Mouse (Mus musculus): Measurements from ENCODE around the gene Nono. TPM values are rescaled to one million over a fixed set of nuclear protein-coding genes. Genes with fewer than 3 reads are reported as not detected.

The Nono gene
- total RNA-seq, 2 experiments from 2014 or later, result 268 to 508 TPM

- no peak for ATAC-seq (replicated peaks; ENCODE audit: poor library complexity, severe bottlenecking)
Measured at GRCm38 (mm10) chrX:101481604-101482350, 52.7 kb downstream of the Nono start.

DNA sequence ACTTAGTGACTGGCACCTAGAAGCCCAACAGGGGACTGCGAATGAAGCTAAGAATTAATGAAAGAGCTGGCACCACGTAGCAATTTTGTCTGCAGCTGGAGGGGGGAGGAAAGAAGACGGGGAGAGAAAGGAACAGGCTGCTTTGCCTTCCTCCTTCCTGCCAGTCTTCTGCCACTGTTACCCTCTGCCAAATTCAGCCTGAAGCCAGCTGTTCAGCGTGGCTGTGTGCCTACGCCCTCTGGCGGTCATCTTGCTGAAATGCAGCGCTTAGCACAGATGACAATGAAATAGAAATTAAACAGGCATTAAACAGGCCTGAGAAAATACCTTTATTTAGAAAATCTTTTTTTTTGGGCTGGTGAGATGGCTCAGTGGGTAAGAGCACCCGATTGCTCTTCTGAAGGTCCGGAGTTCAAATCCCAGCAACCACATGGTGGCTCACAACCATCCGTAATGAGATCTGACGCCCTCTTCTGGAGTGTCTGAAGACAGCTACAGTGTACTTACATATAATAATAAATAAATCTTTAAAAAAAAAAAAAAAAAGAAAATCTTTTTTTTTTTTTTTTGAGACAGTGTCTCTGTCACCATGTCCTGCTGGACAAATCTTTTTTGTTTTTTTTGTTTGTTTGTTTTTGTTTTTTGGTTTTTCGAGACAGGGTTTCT lies 57.5 kb downstream of the Nono start:
- ATAC-seq (replicated peaks; ENCODE audit: poor library complexity, severe bottlenecking), result peak; percentile 62

Other genes with a start within 250 kb of the Nono start
- 50.9 and 62.8 TPM in 2 replicates for gene Snx12, start 206.8 kb upstream of the Nono start, total RNA-seq (2014; fragmentation: Nextera tagmentation)
- 62.9 and 66.1 TPM in 2 replicates for gene Snx12, start 206.8 kb upstream of the Nono start, total RNA-seq (2017)
- gene Foxo4, start 174.8 kb upstream of the Nono start, total RNA-seq (2014; fragmentation: Nextera tagmentation), result 7.0 and 14.4 TPM in 2 replicates
- 12.8 and 16.9 TPM in 2 replicates for gene Foxo4, start 174.8 kb upstream of the Nono start, total RNA-seq (2017)
- not detected in 2 replicates for gene Gm614, start 165.3 kb upstream of the Nono start, total RNA-seq (2014; fragmentation: Nextera tagmentation)
- not detected in 2 replicates for gene Gm614, start 165.3 kb upstream of the Nono start, total RNA-seq (2017)
- 21.7 and 33.1 TPM in 2 replicates for gene Il2rg, start 161.1 kb upstream of the Nono start, total RNA-seq (2014; fragmentation: Nextera tagmentation)
- 20.2 and 23.4 TPM in 2 replicates for gene Il2rg, start 161.1 kb upstream of the Nono start, total RNA-seq (2017)
- not detected in 2 replicates for gene Gm20489, start 160.3 kb upstream of the Nono start, total RNA-seq (2014; fragmentation: Nextera tagmentation)
- gene Gm20489, start 160.3 kb upstream of the Nono start, total RNA-seq (2017), result not detected in 2 replicates
- 55.4 and 65.2 TPM in 2 replicates for gene Med12, start 155.3 kb upstream of the Nono start, total RNA-seq (2014; fragmentation: Nextera tagmentation)
- 35.2 and 40.1 TPM in 2 replicates for gene Med12, start 155.3 kb upstream of the Nono start, total RNA-seq (2017)
- gene Nlgn3, start 130.2 kb upstream of the Nono start, total RNA-seq (2014; fragmentation: Nextera tagmentation), result not detected in 2 replicates
- not detected in 2 replicates for gene Nlgn3, start 130.2 kb upstream of the Nono start, total RNA-seq (2017)
- not detected in 2 replicates for gene Gjb1, start 52.9 kb upstream of the Nono start, total RNA-seq (2014; fragmentation: Nextera tagmentation)
- gene Gjb1, start 52.9 kb upstream of the Nono start, total RNA-seq (2017), result not detected in 2 replicates
- gene Zmym3, start 8.5 kb upstream of the Nono start, total RNA-seq (2014; fragmentation: Nextera tagmentation), result 48.8 and 50.6 TPM in 2 replicates
- gene Zmym3, start 8.5 kb upstream of the Nono start, total RNA-seq (2017), result 33.7 and 52.5 TPM in 2 replicates
- gene Itgb1bp2, start 19.8 kb downstream of the Nono start, total RNA-seq (2014; fragmentation: Nextera tagmentation), result 2.9 TPM in 1 of 2 replicates, not detected in the other
- gene Itgb1bp2, start 19.8 kb downstream of the Nono start, total RNA-seq (2017), result 4.0 TPM in 1 of 2 replicates, not detected in the other
- gene Taf1, start 103.4 kb downstream of the Nono start, total RNA-seq (2014; fragmentation: Nextera tagmentation), result 38.6 and 43.4 TPM in 2 replicates
- 51.1 and 62.5 TPM in 2 replicates for gene Taf1, start 103.4 kb downstream of the Nono start, total RNA-seq (2017)
- gene Ogt, start 210.7 kb downstream of the Nono start, total RNA-seq (2014; fragmentation: Nextera tagmentation), result 151 and 200 TPM in 2 replicates
- gene Ogt, start 210.7 kb downstream of the Nono start, total RNA-seq (2017), result 56.5 and 66.4 TPM in 2 replicates

Data from granulocyte monocyte progenitor cell, adult 5-6 weeks (primary cell).